Mouse (Mus musculus) ES-Bruce4 (cell line): ENCODE data around the gene Gm45837.

ENCODE experiments used
- CTCF ChIP-seq: IDR thresholded peaks from one replicate; pipeline ENCODE4 v1.8.1; 2011; ENCODE audit warnings: low read depth, low read length
- EP300 ChIP-seq: IDR thresholded peaks from 2 replicates; pipeline ENCODE4 v1.6.1; 2011; ENCODE audit warnings: low read depth, low read length; ENCODE audit not compliant: insufficient read depth
- POLR2A ChIP-seq: IDR thresholded peaks from one replicate; pipeline ENCODE4 v1.8.1; 2011; ENCODE audit warnings: low read length; ENCODE audit not compliant: insufficient read depth

DNA sequence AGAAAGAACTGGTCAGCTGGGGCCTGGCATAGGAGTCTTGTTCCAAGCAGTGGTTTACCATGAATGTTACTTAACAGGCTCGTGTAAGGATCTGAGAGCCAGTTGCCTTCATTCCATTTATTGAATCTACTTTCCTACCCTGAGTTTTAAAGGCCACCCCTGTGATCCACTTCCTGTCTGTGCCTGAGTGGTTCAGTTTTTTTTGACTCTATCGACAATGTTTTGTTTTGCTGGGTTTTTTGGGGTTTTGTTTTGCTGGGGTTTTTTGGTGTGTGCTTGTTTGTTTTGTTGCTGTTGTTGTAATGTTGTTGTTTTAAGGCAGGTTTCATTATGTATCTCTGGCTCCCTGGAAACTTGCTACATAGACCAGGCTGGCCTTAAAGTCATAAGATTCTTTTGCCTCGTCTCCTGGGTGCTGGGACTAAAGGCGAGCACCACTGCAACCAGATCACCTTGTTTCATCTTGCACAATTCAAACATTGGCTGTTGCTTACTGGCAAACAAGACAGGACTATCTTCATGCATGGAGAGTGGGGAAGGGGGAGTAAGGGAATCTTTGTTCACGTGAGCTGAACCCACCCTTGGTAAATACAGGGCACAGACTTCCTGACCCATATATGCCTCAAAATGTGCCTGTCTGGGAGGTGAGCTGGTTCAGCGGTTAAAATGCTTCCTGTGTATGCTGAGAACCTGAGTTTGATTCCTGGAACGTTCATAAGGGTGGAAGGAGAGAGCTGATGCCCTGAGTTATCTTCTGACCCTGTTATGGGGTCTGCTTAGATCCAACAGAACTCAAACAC lies 140.2 kb downstream of the Gm45837 start:
- TF ChIP-seq CTCF (no peak), POLR2A (no peak), EP300 (no peak)
